Mouse (Mus musculus) olfactory bulb, adult 2 months (tissue): ENCODE measurements around the gene Tet1.

Experiments used
- CTCF ChIP-seq: fragments of 200-500 bp; IDR thresholded peaks from 2 replicates; pipeline ENCODE4 v1.5.1; 2012; ENCODE audit warnings: low read depth, mild to moderate bottlenecking, low read length, moderate library complexity; ENCODE audit not compliant: insufficient read depth
- POLR2A ChIP-seq: fragments of 200-500 bp; IDR thresholded peaks from 2 replicates; pipeline ENCODE4 v1.6.1; 2012; ENCODE audit warnings: mild to moderate bottlenecking, low read depth, low read length, moderate library complexity; ENCODE audit not compliant: insufficient read depth

DNA sequence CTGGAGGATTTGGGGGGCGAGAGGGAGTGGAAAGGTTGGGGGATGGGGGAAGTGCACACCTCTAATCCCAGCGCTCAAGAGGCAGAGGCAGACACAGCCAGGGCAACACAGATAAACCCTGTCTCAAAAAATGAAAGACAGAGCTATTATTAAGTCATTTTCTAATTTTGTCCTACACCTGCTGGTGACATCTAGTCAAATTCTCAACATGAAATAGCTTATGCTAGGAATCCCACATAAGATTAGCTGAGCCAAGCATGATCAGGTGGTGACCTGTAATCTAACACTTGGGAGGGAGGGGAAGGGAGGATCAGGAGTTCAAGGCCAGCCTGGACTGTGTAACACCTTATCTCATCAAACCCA is 115.7 kb downstream of the Tet1 start:
- TF ChIP-seq CTCF (no peak), POLR2A (no peak)
